Mouse (Mus musculus) kidney, adult 10 weeks (tissue): ENCODE results near the gene Fyttd1. TPM values are rescaled to one million over a fixed set of nuclear protein-coding genes. Genes with fewer than 3 reads are reported as not detected.

Experiments
- polyA plus RNA-seq: library from polyadenylated mRNA; stranded (reverse); fragments of 350-450 nt; fragmentation: Illumina TruSeq; extraction: RNeasy Lipid Tissue Mini Kit (QIAGEN cat#74804); gene quantifications from one replicate; pipeline ENCODE4 v1.2.3, GENCODE M21; 2014; ENCODE audit warnings: low read depth, low replicate concordance

Fyttd1 gene
- 109 TPM for polyA plus RNA-seq

GRCm38 (mm10) chr16:32877343-32878156, at the start of gene Fyttd1, which contains the start of gene Rubcn:
Gene Fyttd1 (plus strand): TSS chr16:32877500.
Gene Rubcn (minus strand): TSS chr16:32877766.

GRCm38 (mm10) chr16:32913937-32914881, 36.9 kb downstream of the Fyttd1 start, which contains the start of gene Lrch3:
Gene Lrch3 (plus strand): TSS chr16:32914100.

Other genes with a start within 250 kb of the Fyttd1 start
- gene Tnk2, start 233.6 kb upstream of the Fyttd1 start, polyA plus RNA-seq: 0.16 TPM
- gene Muc4, start 141.6 kb upstream of the Fyttd1 start, polyA plus RNA-seq: 0.04 TPM
- 15.4 TPM for gene Muc20, start 80.1 kb upstream of the Fyttd1 start, polyA plus RNA-seq
- not detected for gene Smbd1, start 67.0 kb upstream of the Fyttd1 start, polyA plus RNA-seq
- gene Rubcn, start 266 bp downstream of the Fyttd1 start, polyA plus RNA-seq: 8.8 TPM
- 19.8 TPM for gene Lrch3, start 36.6 kb downstream of the Fyttd1 start, polyA plus RNA-seq
- 5.9 TPM for gene Iqcg, start 178.7 kb downstream of the Fyttd1 start, polyA plus RNA-seq
- 824 TPM for gene Rpl35a, start 179.0 kb downstream of the Fyttd1 start, polyA plus RNA-seq
- 1.9 TPM for gene Lmln, start 185.0 kb downstream of the Fyttd1 start, polyA plus RNA-seq